Mouse (Mus musculus): ENCODE measurements around the gene Erich2. TPM values are rescaled to one million over a fixed set of nuclear protein-coding genes. Genes with fewer than 3 reads are reported as not detected.
A peak's percentile ranks its signal among the peaks of the same experiment; 100 is the strongest.

Erich2 gene
- total RNA-seq, 2 experiments from 2014 or later, result not detected

DNA sequence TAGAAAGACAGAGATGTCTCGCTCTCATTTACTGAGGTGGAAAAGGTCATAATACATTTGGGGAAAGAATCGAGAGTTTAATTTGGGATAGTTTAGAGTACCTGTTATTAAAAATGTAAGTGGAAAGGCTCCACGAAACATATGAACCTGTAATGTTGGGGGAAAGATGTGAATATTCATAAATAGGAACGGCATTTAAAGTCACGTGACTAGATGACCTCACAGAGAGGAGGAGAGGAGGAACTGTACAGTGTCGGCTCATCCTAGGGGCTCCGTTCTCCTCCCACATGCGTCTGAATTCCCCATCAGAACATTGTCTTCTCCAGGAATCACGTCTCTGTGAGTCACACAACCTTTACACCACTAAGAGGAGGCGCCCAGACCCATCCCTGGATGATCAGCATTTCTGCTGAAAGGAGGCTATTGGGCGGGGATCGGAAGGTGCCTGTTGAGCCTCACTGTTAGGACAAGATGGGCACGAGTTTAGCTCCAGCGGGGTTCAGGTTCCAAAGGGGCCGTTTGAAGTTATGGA lies 43.5 kb downstream of the Erich2 start:
- no peak for TF ChIP-seq CTCF (IDR thresholded peaks at IDR 0.05)
- no peak for DNase-seq
- no peak overlapping the region for H3K4me3 ChIP-seq
- intact Hi-C loops (cut with DNase I), result no loop called here
- no peak overlapping the region for H3K27ac ChIP-seq

DNA sequence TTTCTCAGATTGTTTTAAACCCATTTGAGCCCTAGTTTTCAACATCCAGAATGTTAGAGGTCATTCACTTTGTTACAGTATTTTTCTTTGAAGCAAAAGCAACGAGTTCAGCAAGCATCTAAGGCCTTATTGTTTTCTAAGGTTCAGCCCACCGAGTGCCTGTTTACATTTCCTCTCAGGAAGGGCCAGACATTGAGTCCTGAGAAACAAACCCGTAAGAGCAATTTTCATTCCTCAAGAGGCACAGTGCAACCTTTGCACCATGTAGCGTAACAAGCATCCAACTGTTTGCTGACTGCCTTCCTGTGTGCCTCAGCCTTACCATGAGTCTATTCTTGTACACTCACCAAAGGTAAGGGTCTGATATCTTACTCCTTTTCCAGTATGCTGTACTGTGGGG lies 44.2 kb downstream of the Erich2 start, which contains the start of gene Gad1:
Gad1 (plus strand) TSS at position 301 of the 400 bp plus-strand sequence.
- no peak for DNase-seq
- no peak within 1 kb of the TSS for H3K4me3 ChIP-seq
- intact Hi-C loops (cut with DNase I), result no loop called here
- TF ChIP-seq CTCF (IDR thresholded peaks at IDR 0.05), result no peak
- no peak within 1 kb of the TSS for H3K27ac ChIP-seq

DNA sequence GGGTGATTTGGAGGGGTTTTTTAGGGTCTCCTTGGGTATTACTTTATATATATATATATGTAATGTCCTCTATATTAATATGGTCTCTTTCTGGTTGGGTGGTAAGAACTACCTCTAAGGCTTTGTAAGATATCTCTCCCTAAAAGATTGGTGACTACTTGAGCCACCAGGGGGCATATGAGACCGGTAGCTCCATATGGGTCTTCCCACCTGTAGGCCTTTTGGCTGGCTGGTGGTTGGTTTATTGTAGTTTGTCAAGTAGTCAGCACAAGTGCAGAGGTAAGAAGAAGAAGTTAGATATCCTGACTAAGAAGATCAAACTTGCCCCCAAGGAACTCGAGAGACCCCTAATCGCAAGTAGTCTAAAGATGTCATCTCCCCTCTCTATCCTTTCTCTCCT lies 45.2 kb downstream of the Erich2 start:
- no peak for DNase-seq
- intact Hi-C loops (cut with DNase I), result no loop called here
- TF ChIP-seq CTCF (IDR thresholded peaks at IDR 0.05), result no peak
- no peak overlapping the region for H3K27ac ChIP-seq
- H3K4me3 ChIP-seq, result no peak overlapping the region

DNA sequence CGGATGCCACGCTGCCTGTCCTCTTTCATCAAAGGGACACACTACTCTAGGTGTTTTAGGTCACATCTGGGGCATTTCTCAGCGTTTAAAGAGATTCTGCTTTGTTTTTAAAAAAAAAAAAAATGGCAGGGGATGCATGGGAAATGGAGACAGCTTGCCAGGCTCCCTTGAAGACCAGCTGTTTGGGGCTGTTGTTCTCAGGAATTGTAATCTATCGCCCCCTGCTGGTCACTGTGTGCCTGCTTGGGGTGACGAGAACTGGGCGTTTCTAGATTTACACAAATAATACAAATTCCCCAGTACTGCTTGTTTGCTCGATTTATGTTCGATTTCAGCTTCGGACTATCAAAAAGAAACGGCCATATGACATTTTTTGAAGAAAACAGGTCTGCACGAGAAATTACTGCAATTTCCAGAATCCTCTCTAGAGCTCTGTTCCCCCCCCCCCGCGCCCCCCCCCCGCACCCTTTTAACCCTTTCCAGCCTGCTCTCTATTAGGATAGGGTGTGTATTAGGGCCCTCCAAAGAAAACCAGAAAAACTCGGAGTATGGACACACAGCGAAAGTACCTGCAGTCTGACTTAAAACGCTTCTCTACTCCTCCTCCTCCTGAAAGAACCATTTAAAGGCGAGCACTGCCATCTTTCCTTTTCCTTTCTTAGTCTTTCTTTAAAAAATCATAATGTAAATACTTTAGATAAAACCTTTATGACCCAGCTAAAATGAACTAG lies 49.7 kb downstream of the Erich2 start:
- Histone ChIP-seq H3K27ac (no peak overlapping the region), H3K4me3 (no peak overlapping the region)
- peak; percentile 84 for TF ChIP-seq CTCF (IDR thresholded peaks at IDR 0.05)
- peak; percentile 61 for DNase-seq
- intact Hi-C loops (cut with DNase I), result loop anchor here (5.0 kb wide), 1 partner anchor 331 kb away; no protein-coding TSS in a partner anchor

DNA sequence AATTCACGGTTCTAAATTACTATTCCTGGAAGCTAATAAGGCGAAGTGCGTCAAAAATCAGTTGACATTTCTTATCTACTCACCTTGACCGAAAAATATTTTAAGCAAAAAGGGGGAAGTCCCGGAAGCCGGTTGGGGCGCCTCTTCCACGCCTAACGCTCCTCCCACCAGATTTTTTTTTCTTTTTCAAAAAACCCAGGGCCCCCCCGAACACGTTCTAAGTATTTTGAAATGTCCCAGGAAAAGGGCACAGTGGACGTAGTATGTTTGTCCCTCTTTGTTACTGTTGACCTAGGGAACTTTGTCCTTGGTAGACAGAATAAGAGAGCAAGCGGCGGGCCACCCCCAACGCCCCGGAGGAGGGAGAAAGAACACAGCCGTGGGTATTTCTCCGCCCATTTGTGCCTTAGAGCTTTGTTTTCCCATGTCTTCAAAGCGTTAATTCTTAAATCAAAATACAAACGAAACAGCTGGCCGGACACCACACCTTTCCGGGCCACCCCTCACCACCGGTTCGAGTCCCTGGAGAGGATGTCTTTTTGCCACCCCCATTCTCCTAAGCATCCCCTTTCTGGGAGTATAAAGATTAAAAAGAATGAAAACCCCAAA lies 50.3 kb downstream of the Erich2 start:
- intact Hi-C loops (cut with DNase I), result loop anchor here (5.0 kb wide), 1 partner anchor 332 kb away; no protein-coding TSS in a partner anchor
- DNase-seq, result no peak
- no peak overlapping the region for H3K27ac ChIP-seq
- H3K4me3 ChIP-seq, result no peak overlapping the region
- no peak for TF ChIP-seq CTCF (IDR thresholded peaks at IDR 0.05)

DNA sequence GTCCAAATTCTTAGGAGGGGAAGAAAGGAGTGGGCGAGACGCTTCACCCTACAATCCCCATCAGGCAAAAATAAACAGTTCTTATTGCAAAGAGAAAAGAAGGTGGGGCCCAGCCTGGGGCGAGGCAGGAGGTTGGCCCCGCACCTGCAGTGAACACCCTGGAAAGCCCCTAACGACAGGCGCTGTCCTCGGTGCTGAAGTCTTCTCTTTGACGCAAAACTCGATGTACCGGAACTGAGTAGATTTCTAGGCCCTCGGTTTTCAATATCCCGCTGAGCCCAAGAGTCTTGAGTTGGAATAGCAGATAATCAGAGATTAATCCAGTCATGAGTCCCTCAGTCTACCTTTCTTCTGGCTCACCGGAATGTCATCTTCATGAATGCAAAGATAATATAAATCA lies 50.9 kb downstream of the Erich2 start:
- intact Hi-C loops (cut with DNase I), result loop anchor here (5.0 kb wide), 1 partner anchor 332 kb away; no protein-coding TSS in a partner anchor
- H3K4me3 ChIP-seq, result no peak overlapping the region
- peak; percentile 43 for DNase-seq
- TF ChIP-seq CTCF (IDR thresholded peaks at IDR 0.05), result no peak
- no peak overlapping the region for H3K27ac ChIP-seq

DNA sequence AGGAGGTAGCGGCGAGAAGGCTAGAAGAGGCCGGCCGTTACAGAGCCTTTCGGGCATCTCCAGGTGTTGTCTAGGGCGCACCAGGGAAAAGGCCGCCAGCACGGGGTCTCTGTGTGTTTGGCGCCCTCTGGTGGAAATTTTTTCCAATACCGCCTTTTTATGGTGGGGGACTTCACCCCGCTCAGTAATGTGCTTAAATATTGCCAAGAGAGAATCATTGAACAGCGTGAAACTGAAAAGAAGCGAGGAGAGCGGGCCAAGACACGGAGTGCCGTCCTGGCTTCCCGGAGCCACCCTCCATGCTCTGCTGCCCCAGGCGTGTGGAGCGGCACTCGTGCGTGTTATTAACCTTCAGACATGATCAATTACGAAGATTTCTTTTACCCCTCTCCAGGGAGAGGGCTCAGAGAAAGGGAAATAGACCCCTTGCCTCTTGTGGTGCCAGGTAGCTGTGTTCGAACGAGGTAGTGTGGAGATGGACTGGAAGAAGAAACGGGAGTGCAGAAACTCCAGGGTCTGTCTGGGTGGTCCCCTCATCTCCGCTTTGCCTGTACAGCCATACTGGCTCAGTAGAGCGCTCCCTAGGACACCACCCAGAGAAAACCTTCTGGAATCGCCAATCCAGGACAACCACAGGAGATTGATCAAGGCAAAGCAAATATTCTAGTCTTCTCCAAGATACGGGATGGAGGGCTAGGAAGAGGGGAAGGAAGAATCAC lies 52.6 kb downstream of the Erich2 start:
- DNase-seq, result no peak
- intact Hi-C loops (cut with DNase I), result loop anchor here (10.0 kb wide), 1 partner anchor 436 kb away; no protein-coding TSS in a partner anchor
- H3K27ac ChIP-seq, result no peak overlapping the region
- H3K4me3 ChIP-seq, result no peak overlapping the region
- TF ChIP-seq CTCF (IDR thresholded peaks at IDR 0.05), result peak; percentile 65

DNA sequence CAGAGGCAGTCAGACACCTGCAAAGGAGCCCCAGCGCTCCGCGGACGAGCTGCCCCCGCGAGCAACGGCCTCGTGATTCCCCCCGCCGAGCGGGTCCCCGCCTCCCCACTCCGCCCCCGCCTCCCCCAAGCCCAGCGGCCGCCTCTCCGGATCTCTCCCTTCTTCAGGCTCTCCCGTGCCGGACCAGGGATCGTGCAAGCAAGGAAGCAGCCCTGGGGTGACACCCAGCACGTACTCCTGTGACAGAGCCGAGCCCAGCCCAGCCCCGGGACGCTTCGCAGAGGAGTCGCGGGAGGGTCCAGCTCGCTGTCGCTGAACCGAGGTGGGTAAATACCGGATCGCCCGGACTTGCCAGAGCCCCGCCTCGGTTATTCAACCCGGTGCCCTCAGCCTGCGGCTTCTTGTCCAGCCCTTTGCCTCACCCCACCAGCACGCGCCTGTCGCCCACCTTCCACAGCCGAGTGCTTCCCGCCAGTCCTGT lies 53.4 kb downstream of the Erich2 start:
- intact Hi-C loops (cut with DNase I), result loop anchor here (10.0 kb wide), 1 partner anchor 437 kb away; no protein-coding TSS in a partner anchor
- Histone ChIP-seq H3K4me3 (peak overlapping the region; percentile 34; the same call in 1 of the 2 replicates), H3K27ac (no peak overlapping the region)
- TF ChIP-seq CTCF (IDR thresholded peaks at IDR 0.05), result no peak
- no peak for DNase-seq

DNA sequence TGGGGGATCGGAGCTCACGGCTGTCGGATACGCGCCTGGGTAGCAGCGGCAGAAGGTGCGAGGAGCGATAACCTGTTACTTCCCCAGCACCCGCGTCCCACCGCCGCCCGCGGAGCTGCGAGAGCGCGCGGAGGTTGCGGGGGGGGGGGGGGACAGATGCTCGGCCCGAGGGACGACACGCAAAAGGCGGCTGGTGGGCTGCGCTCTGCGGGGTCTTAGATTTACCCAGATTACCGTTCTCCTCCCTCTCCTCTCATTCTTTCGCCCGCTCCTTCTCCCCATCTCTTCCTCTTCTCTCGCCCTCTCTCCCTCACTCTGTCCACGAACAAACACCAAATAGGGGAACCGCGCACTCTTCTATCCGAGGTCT lies 54.0 kb downstream of the Erich2 start:
- intact Hi-C loops (cut with DNase I), result loop anchor here (10.0 kb wide), 1 partner anchor 438 kb away; no protein-coding TSS in a partner anchor
- no peak for TF ChIP-seq CTCF (IDR thresholded peaks at IDR 0.05)

DNA sequence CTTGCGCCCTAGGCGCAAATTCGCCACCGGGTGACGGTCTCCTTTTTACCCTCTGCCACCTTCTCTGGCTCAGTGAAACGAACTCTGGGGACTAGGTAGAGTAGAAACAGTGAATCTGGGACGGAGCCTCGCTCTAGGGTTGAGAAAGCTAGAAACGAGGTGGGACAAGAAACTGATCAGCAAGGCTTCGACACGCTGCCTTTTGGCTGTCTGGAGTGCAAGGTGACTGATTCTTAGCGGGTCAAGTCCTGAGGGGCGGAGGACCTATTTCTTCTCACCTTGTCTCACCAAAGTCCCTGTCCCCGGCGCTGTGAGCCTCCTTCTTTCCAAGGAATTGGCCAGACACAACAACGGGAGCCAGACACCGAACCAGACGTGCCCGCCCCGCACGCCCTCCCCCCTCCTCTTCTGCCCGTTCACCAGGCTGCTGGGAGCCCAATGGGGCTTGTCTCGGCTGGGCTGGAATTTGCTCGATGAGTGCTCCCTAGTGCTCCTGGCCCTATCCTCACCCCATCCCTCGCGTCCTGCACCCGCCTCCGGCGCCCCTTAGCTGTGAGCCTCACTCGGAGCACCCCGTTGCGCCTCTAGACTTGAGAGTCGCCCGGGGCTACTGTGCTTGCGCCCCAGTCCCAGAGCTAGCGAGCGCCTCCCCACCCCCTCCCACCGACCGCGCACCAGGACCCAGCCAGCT lies 54.5 kb downstream of the Erich2 start:
- no peak for TF ChIP-seq CTCF (IDR thresholded peaks at IDR 0.05)
- Histone ChIP-seq H3K27ac (no peak overlapping the region), H3K4me3 (no peak overlapping the region)
- DNase-seq, result no peak
- intact Hi-C loops (cut with DNase I), result loop anchor here (10.0 kb wide), 1 partner anchor 438 kb away; no protein-coding TSS in a partner anchor

More for the DNA sequence above, 54.0 kb downstream of the Erich2 start:
- Histone ChIP-seq H3K27ac (no peak overlapping the region), H3K4me3 (no peak overlapping the region)
- DNase-seq, result no peak

DNA sequence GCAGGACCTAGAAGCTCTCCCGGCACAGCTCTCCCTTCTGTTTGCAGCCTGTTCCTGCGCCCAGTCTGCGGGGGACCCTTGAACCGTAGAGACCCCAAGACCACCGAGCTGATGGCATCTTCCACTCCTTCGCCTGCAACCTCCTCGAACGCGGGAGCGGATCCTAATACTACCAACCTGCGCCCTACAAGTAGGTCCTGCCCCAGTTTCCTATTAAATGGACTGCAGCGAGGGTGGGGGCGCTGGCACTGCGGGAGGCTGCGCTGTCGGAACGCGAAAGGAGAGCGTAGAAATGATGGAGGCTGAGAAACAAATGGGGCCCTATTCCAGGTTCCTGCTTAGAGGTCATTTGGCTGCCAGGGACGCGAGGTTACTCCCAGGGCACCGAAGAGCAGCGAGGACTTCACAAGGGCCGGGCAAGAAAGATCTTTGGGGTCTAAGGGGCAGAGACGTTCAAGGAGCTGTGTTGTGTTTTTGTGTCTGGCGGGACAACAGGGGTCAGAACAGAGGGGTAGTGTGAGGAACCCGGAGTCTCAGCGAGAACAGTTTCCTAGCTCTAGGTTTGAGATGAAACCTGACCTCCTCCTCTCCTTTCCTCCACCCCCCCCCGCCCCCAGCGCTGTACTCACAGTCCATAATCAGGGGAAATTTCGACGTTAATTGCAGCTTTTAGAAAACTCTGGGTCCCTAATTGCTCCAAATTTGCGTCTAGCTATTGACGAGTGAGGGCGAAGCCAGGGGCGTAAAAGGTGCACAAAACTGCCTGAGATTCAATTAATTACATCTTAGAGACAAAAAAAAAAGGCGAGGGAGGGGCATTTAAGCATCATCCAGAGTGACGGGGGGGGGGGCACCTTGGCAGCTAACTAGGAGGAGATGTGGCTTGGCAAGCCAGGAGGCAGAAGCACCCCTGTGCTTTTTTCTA lies 55.4 kb downstream of the Erich2 start:
- Histone ChIP-seq H3K27ac (no peak overlapping the region), H3K4me3 (no peak overlapping the region)
- intact Hi-C loops (cut with DNase I), result loop anchor here (10.0 kb wide), 1 partner anchor 439 kb away; no protein-coding TSS in a partner anchor
- TF ChIP-seq CTCF (IDR thresholded peaks at IDR 0.05), result no peak
- no peak for DNase-seq
